Mouse (Mus musculus) kidney, postnatal 0 days (tissue): Measurements from ENCODE around the gene Coq2. TPM values are rescaled to one million over a fixed set of nuclear protein-coding genes. Genes with fewer than 3 reads are reported as not detected.

Experiments
- ATAC-seq: fragments of 200-750 bp; cut with Nextera tagmentation; replicated peaks from 2 replicates; pipeline ENCODE4 v1.8.0; 2017; ENCODE audit warnings: low read depth, moderate number of reproducible peaks, moderate TSS enrichment, moderate library complexity; ENCODE audit not compliant: low FRiP score
- DNase-seq: peaks from one replicate; pipeline ENCODE4 v3.0.0-alpha.2; 2016; ENCODE audit warnings: low spot score
- H3K27ac ChIP-seq: fragments of 300-500 bp; sonication (generic); 2 replicates; pipeline ENCODE4 v1.5.1; 2014; ENCODE audit warnings: mild to moderate bottlenecking
- H3K27me3 ChIP-seq: fragments of 300-500 bp; sonication (generic); 2 replicates; pipeline ENCODE4 v1.6.1; 2014; ENCODE audit warnings: low read length, mixed read lengths; ENCODE audit not compliant: insufficient read depth
- H3K36me3 ChIP-seq: fragments of 300-500 bp; sonication (generic); 2 replicates; pipeline ENCODE4 v1.6.1; 2014; ENCODE audit warnings: low read length, mixed read lengths; ENCODE audit not compliant: insufficient read depth
- H3K4me1 ChIP-seq: fragments of 300-500 bp; sonication (generic); replicated peaks from 2 replicates; pipeline ENCODE4 v1.6.1; 2014; ENCODE audit warnings: antibody characterized with exemption, low read length, mixed read lengths; ENCODE audit not compliant: insufficient read depth
- H3K4me2 ChIP-seq: fragments of 300-500 bp; sonication (generic); 2 replicates; pipeline ENCODE4 v1.6.1; 2014; ENCODE audit warnings: mild to moderate bottlenecking, low read length, moderate library complexity, mixed read lengths
- H3K4me3 ChIP-seq: fragments of 300-500 bp; sonication (generic); replicated peaks from 2 replicates; pipeline ENCODE4 v1.5.1; 2014; ENCODE audit warnings: low read depth, low read length
- H3K9ac ChIP-seq: fragments of 300-500 bp; sonication (generic); 2 replicates; pipeline ENCODE4 v1.6.1; 2014; ENCODE audit warnings: low read depth, low read length
- H3K9me3 ChIP-seq: fragments of 300-500 bp; sonication (generic); replicated peaks from 2 replicates; pipeline ENCODE4 v1.6.1; 2016; ENCODE audit warnings: low read length, inconsistent platforms, mixed read lengths
- CTCF ChIP-seq: IDR thresholded peaks from 2 replicates; pipeline ENCODE4 v1.5.1; 2016; ENCODE audit warnings: antibody characterized with exemption, low read depth, mild to moderate bottlenecking, moderate library complexity
- WGBS: fragments of 180-500 bp; shearing (Covaris S2); extraction: QIAGEN DNeasy Blood & Tissue Kit; methylation state at CpG from one replicate; pipeline ENCODE4 v1.1.7; 2014; 5-methylcytosine and 5-hydroxymethylcytosine counted together
- polyA plus RNA-seq: library from polyadenylated mRNA; unstranded; fragments of >200 nt; fragmentation: Nextera tagmentation; extraction: Ambion mirVana; gene quantifications from 2 replicates; pipeline ENCODE4 v1.2.1, GENCODE M21; 2015

Gene Coq2
- 62.0 and 64.6 TPM in 2 replicates for polyA plus RNA-seq

GRCm38 (mm10) chr5:100674711-100675376 lies at the start of gene Coq2:
Gene Coq2, minus strand, starts transcription at chr5:100675140.
- peak within 1 kb of the TSS; percentile 72 for H3K4me3 ChIP-seq
- H3K4me1 ChIP-seq, result peaks cover 7% of the 10 kb centered on the region
- no peaks in the 10 kb centered on the region for H3K27me3 ChIP-seq
- peak within 1 kb of the TSS; percentile 91 for H3K9ac ChIP-seq
- H3K27ac ChIP-seq, result peak within 1 kb of the TSS; percentile 82
- H3K9me3 ChIP-seq, result no peaks in the 10 kb centered on the region
- WGBS, result 10% methylated on average over 17 of the region's 17 CpGs
- peak; percentile 97 for DNase-seq
- peak within 1 kb of the TSS; percentile 78 for H3K4me2 ChIP-seq
- ATAC-seq, result no peak; the same call in 1 of the 2 replicates
- TF ChIP-seq CTCF, result peak; percentile 94
- H3K36me3 ChIP-seq, result no peaks in the 10 kb centered on the region

- peak within 1 kb of the TSS; percentile 90 for H3K4me2 ChIP-seq
- ATAC-seq (peak; percentile 65; the same call in 1 of the 2 replicates), DNase-seq (peak; percentile 54)
- TF ChIP-seq CTCF, result no peak
- no peak within 1 kb of the TSS for H3K27ac ChIP-seq
- H3K9me3 ChIP-seq, result no peaks in the 10 kb centered on the region; the same call in 1 of the 2 replicates
- H3K4me3 ChIP-seq, result peak within 1 kb of the TSS; percentile 50
- peaks cover 7% of the 10 kb centered on the region; the same call in 1 of the 2 replicates for H3K4me1 ChIP-seq
- H3K27me3 ChIP-seq, result no peaks in the 10 kb centered on the region
- peak within 1 kb of the TSS; percentile 49 for H3K9ac ChIP-seq
- H3K36me3 ChIP-seq, result no peaks in the 10 kb centered on the region
- under 1% methylated on average over 54 of the region's 56 CpGs for WGBS
These were observed 44.5 kb upstream of the Coq2 start, which contains the start of gene Hpse for GRCm38 (mm10) chr5:100719235-100720088. Gene Hpse, minus strand, starts transcription at chr5:100719716.

GRCm38 (mm10) chr5:100716762-100717161 lies 41.8 kb upstream of the Coq2 start:
- no peak for DNase-seq
- H3K9ac ChIP-seq, result no peak overlapping the region
- no peaks in the 10 kb centered on the region for H3K9me3 ChIP-seq
- no peak overlapping the region for H3K4me3 ChIP-seq
- TF ChIP-seq CTCF, result no peak
- H3K27ac ChIP-seq, result no peak overlapping the region
- H3K36me3 ChIP-seq, result no peaks in the 10 kb centered on the region
- H3K27me3 ChIP-seq, result no peaks in the 10 kb centered on the region
- peaks cover 7% of the 10 kb centered on the region; the same call in 1 of the 2 replicates for H3K4me1 ChIP-seq
- H3K4me2 ChIP-seq, result no peak overlapping the region
- ATAC-seq, result no peak
- WGBS, result 97% methylated on average over 15 of the region's 15 CpGs

- 90% methylated on average over 6 of the region's 6 CpGs for WGBS
- Histone ChIP-seq H3K27me3 (no peaks in the 10 kb centered on the region), H3K4me3 (no peak overlapping the region), H3K36me3 (no peaks in the 10 kb centered on the region), H3K9me3 (no peaks in the 10 kb centered on the region), H3K27ac (no peak overlapping the region), H3K4me1 (no peaks in the 10 kb centered on the region), H3K9ac (no peak overlapping the region), H3K4me2 (no peak overlapping the region)
- ATAC-seq (no peak), DNase-seq (no peak)
- no peak for TF ChIP-seq CTCF
These were observed 36.3 kb upstream of the Coq2 start for GRCm38 (mm10) chr5:100711219-100711618.

GRCm38 (mm10) chr5:100710012-100710411 lies 35.1 kb upstream of the Coq2 start:
- DNase-seq, result no peak
- no peak overlapping the region for H3K4me3 ChIP-seq
- H3K27ac ChIP-seq, result no peak overlapping the region
- H3K9ac ChIP-seq, result no peak overlapping the region
- WGBS, result 37% methylated on average over 2 of the region's 2 CpGs
- H3K27me3 ChIP-seq, result no peaks in the 10 kb centered on the region
- no peaks in the 10 kb centered on the region for H3K9me3 ChIP-seq
- no peaks in the 10 kb centered on the region for H3K36me3 ChIP-seq
- no peaks in the 10 kb centered on the region for H3K4me1 ChIP-seq
- H3K4me2 ChIP-seq, result no peak overlapping the region
- TF ChIP-seq CTCF, result no peak
- no peak for ATAC-seq

GRCm38 (mm10) chr5:100709035-100709434 lies 34.1 kb upstream of the Coq2 start:
- H3K4me2 ChIP-seq, result no peak overlapping the region
- H3K9ac ChIP-seq, result no peak overlapping the region
- H3K27me3 ChIP-seq, result no peaks in the 10 kb centered on the region
- no peak for ATAC-seq
- no peaks in the 10 kb centered on the region for H3K4me1 ChIP-seq
- DNase-seq, result no peak
- no peak overlapping the region for H3K27ac ChIP-seq
- no peak overlapping the region for H3K4me3 ChIP-seq
- H3K9me3 ChIP-seq, result no peaks in the 10 kb centered on the region
- no peak for TF ChIP-seq CTCF
- H3K36me3 ChIP-seq, result no peaks in the 10 kb centered on the region
- 89% methylated on average over 6 of the region's 6 CpGs for WGBS
